Mouse (Mus musculus) G1E (cell line): Measurements from ENCODE around the gene Coq8a.

ENCODE experiments used
- CTCF ChIP-seq: IDR thresholded peaks from 2 replicates; pipeline ENCODE4 v1.5.1; 2012; ENCODE audit warnings: low read depth, low read length, inconsistent platforms, mixed read lengths
- GATA1 ChIP-seq: IDR thresholded peaks from 2 replicates; pipeline ENCODE4 v1.6.1; 2012; ENCODE audit warnings: borderline replicate concordance, low read length, inconsistent platforms, mixed read lengths
- POLR2AphosphoS5 ChIP-seq: IDR thresholded peaks from 2 replicates; pipeline ENCODE4 v1.6.1; 2012; ENCODE audit warnings: low read depth, low read length, inconsistent platforms; ENCODE audit not compliant: insufficient replicate concordance

- no peak for TF ChIP-seq CTCF
- no peak for TF ChIP-seq GATA1
- TF ChIP-seq POLR2AphosphoS5, result no peak
Measured at GRCm38 (mm10) chr1:180166533-180166932, 32.9 kb downstream of the Coq8a start.
